Mouse (Mus musculus): ENCODE data around the gene Cpa2.

- TF ChIP-seq CTCF (conservative IDR thresholded peaks at IDR 0.05; ENCODE audit: insufficient read depth, insufficient read length, low read depth, low read length) (no peak), POLR2A (IDR thresholded peaks at IDR 0.05; ENCODE audit: low read depth, low read length) (no peak)
These were observed 895 bp downstream of the Cpa2 start for GRCm38 (mm10) chr6:30542277-30542676.
